Mouse (Mus musculus): ENCODE results near the gene Wap. TPM values are rescaled to one million over a fixed set of nuclear protein-coding genes. Genes with fewer than 3 reads are reported as not detected.

The Wap gene
- total RNA-seq, 2 experiments from 2014 or later: not detected

DNA sequence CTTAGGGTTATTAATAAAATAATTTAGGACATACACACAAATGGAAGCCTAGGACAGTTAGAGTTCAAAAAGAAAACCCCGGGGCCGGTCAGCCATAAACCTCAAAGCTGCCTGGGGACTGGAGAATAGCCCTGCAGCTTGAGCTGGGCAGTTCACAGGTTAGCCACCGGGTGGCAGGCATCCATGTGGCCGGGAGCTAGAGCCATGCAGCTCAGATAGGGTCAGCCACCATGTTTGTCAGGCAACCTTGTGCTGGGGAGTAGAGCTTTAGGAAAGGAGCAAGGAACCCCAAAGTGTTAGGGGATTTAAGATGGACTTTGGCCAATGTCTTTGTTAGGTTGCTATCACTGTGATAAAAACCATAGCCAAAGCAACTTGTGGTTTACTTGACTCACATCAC is 9.9 kb downstream of the Wap start:
- DNase-seq (ENCODE audit: low spot score in 2 of 2): peak in 1 of 2 experiments; percentile 22

DNA sequence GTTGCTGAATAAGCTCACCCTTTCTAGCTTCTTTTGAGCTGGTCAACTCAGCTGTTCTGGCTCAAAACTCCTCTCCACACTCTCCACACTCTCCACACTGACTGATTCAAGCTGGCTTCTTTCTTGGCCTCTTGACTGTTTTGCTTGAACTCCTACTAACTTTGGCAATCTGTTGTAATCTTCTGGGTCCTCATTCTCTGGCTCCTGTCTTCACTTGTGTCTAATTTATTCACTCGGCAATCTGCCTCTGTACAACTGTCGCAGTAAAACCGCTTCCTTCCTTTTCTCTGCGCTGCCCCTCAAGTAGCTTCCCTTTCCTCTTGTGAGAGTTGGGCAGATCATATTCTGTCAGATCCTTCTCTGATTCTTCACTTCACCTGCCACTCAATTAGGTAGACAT is 10.7 kb downstream of the Wap start:
- DNase-seq (ENCODE audit: low spot score in 2 of 2): no peak

DNA sequence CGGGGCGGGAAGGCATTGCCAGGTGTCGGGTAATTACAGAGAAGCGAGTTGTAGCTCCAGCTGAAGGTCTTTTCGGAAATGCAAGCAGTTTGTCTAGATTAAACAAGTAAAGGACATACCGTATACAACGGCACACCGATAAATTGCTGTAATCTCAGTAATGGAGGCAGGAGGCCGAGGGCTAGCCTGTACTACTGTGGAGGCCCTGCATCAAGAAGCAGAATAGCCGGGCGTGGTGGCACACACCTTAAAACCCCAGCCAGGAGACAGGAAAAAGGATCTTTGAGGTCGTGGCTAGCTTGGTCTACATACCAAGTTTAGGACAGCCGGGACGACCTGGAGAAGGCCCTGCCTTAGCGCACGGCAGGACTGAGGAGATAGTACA is 12.1 kb downstream of the Wap start:
- no peak for DNase-seq (ENCODE audit: low spot score in 2 of 2)

DNA sequence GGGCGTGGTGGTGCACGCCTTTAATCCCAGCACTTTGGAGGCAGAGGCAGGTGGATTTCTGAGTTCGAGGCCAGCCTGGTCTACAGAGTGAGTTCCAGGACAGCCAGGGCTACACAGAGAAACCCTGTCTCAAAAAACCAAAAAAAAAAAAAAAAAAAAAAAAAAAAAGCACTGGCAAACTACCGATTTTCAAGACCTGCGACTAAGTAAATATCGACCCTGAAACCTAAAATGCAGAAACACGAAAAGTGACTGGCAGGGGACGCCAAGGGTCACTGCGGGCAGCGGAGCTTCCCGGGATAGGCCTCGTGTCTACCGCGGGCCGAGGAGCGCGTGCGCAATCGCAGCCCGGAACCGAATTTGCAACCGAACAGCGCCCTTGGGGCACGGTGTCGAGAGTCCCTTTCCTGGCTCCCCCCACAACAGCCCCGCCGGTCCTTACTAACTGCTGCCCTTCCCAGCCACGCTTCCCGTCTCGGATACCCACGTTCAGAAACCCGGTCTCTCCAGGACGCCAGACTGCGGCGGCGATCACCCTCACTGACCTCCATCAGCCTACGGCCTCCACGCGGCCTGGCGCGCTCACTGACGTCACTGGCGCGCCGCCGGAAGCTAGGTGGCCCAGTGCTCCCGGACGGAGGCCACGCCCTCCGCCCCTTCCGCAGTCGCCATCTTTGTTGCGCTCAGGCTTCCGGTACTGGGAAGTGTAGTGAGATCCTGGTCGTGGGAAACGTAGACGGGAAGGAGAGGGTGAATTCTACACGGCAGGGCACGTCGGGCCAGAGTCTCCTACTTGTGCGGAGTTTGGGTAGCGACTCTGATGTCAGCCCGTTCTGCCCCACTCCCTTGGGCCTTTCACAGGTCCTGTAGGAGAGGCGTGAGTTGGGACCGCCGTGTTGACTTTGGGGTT is 12.7 kb downstream of the Wap start, which contains the start of gene Tbrg4:
TSS of gene Tbrg4 (minus strand) at position 590 of the 910 bp plus-strand sequence.
- peak; percentile 90 to 95 for DNase-seq (ENCODE audit: low spot score in 2 of 2)

DNA sequence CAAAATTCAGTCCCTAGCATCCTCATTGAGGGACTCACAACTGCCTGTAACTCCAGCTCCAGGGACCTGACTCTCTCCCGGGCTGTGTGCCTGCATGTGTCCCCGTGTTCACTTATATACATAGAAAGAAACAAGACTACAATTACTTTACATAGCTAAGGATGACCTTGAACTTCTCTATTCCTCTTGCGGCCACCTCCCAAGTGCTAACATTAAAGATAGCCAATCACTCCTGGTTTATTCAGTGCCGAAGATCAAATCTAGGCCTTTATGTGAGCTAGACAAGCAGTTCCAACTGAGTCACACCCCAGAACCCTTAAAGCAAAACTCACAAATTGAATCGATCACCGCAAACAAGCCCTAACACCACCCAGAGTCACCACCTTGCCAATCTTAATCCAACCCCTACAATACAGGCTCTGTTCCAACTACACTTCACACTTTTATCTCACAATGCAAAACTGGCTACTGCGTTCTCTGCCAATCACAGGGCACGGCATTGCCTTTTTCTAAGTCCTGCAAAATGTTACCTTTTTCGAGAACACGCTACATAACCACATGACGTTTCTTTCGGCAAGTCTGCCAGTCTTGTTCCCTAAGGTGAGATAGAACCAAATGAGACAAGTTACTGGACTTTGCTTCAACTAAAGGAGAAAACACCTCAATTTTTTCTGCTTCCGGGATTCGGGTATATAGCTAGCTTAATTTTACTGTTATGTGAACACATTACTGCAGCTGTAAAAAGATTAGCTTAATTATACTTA is 13.6 kb downstream of the Wap start:
- DNase-seq (ENCODE audit: low spot score in 2 of 2): no peak

DNA sequence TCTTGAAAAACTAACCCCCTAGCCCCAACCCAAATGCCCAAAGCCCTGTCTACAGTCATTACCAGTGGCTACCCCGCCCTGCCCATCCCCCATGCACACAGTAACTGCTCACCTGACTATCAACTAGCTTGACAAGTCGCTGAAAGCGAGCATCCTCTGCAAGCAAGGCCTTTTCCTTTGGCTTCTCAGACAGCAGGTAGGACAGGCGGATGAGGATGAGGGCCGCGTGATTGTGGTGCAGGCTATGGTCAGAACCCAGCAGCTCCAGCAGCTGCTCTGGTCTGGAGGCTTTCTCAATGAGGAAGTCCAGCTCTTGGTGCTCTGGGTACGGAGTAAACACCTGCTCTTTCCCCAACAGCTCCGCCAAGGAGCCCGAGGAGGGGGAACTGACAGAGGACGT is 14.7 kb downstream of the Wap start:
- no peak for DNase-seq (ENCODE audit: low spot score in 2 of 2)

DNA sequence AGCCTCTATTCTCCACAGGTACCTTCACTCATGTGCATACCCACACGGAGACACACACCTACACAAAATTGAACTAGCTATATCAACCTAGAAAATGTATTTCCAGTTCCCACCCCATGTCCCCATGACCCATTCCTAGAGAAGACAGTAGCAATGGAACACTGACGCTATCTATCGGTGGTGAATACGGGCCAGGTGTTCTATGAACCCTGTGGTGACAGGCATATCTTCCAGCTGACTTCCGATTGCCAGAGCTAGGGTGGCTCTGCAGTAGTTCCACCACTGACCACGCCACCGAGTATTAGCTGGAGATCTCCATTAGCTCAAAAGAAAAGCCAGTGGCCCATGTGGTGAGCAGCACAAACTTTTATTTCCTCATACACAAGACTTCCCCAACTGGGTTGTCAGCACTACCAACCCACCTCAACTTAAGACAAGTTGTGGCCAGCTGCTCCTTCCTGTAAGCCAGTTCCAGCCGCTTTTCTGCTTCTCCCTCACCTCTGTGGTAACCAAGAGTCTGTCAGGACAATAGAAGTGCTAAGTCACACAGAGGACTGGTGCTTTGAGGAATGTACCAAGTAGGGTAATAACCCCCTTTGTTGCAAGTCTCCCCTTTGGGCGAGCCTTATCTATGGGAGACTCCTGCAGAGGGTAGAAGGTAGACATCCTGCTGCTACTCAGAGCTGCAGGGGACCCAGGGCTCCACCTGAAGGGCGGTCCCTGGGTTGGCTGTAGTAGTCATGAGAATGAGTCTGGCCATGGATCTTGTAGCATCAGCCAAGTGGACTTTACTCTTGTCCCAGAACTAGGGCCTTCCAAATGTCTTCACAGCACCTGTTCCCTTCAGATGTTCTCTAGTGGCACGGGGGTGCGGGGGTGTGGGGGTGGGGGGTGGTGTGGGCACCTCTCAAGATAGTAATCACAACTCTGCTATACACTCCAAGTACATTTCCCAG is 22.9 kb downstream of the Wap start:
- DNase-seq (ENCODE audit: low spot score in 2 of 2): no peak

DNA sequence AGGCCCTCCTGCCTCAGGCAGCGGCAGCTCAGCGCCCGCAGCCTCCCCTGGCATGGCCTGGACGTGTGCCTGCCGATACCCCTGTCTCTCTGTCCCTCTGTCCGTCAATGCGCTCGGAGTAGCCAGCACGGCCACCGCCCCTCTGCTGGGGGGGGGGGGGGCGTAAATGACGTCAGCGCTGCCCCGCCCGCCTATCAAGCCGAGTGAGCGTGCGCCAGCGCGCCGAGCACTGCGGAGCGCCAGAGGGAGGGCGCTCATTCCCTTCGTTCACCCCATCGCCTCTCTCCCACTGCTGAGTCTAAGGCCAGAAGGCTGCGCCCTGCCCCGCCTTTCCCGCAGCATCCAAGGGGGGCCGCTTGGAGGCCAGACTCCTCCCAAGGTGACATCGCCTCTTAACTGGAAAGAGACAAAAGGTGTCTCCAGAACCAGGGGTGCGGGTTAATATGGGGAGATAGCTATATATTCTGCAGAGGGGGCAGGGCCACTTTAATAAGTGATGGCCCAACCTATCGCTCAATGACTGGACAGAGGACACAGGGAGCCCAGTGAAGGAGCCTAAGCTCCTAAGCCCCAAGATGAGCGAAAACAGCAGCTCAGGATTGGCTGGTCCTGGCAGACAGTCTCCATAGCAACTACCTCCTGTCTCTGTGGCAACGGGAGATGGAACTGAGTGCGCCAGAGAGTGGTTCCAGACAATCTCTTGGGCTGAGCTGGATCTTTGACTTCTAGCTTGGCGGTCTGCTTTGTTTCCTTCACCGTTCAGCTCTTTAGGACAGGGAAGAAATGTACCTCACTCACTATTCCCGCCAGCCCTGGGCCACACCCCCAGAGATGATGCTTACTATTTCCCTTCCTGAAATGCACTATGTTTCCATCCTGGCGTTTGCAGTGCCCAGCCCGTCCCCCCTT is 32.7 kb downstream of the Wap start, which contains the start of gene Nacad:
TSS of gene Nacad (minus strand) at position 563 of the 909 bp plus-strand sequence.
- peak; percentile 73 to 79 for DNase-seq (ENCODE audit: low spot score in 2 of 2)

DNA sequence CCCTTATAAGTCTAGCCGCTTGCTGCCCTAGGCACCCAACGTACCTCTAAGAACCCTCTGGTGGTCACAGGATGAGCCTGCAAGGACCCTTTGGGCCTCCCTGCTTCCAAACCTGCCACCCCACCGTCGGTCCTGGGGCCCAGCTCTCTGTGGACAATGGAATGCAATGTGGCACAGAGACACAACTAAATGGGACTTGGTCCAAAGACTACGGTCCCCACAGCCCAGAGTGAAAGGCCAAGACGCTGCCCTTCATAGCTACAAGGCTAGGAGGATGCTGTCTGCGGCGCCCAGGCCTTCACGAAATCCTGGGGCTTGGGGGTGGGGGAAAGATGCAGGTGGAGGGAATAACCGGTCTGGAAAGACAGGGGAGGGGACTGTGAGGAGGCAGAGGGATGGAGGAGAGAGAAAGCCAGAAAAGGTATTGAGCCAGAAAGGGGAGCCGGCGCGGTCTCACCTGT is 33.4 kb downstream of the Wap start:
- DNase-seq (ENCODE audit: low spot score in 2 of 2): no peak

DNA sequence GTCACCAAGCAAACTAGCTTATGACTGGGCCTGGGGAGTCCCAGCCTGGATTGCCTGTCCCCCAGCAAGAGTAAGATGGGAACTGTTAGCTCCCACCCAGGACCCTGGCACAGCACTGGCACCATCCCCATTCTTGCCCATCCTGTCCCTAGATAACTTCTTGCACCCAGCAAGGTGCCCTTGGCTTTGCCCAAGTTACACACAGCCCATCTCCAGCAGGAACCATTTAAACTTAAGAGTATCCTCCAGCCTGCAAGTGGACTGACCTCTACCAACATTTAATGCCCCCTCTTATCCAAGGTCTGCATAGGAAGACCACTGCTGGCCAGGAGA is 33.9 kb downstream of the Wap start:
- DNase-seq (ENCODE audit: low spot score in 2 of 2): no peak

DNA sequence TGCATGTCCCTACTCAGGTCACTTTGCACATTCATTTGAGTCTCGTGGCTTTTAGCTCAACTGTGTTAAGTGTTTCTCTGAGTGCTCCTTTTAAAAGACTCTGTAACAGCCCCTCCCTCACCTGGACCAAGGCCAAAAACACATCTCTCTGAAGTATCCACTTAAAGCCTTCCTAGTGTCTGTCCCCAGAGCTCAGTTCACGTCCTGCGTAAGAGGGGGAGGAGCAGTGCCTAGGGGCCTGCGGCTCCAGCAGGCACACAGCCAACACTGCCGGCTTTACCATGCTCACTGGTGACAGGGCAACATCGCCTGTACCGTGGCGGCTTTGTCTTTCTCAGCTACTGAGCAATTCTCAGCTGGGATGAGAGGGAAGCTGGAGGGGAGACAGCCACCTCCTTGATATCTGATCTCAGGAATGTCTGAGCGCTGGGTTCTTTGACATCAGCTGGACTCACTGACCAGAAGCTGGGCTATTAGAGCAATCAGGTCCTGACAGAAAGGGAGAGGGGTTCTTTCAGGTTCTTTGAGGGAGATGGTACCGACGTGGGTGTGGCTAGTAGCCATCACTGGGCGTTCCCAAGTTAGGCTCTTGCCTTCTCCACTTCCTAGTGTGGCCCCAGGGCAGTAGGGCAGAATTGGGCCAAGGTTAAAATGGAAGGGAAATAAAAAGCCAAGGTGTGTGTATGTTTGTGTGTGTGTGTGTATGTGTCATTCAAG is 34.4 kb downstream of the Wap start:
- peak; percentile 52 to 59 for DNase-seq (ENCODE audit: low spot score in 2 of 2)

DNA sequence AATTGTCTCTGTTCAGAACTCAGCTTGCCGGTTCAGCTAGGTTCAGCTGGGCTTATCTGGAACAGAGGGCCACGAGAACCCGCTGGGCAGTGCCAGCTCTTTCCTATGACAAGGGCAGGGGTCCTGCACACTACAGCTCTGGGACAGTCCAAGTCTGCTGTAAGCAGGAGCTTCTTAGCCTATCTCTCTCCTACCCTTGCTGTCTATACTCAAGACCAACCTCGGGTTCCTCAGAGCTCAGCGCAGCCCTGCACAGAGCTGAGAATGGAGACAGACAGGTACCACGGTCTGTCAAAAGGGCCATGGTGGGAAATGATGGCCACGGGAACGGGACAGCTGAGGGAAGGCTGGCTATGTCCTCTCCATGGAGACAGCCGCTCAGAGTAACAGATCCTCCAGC is 35.2 kb downstream of the Wap start:
- DNase-seq (ENCODE audit: low spot score in 2 of 2): no peak

DNA sequence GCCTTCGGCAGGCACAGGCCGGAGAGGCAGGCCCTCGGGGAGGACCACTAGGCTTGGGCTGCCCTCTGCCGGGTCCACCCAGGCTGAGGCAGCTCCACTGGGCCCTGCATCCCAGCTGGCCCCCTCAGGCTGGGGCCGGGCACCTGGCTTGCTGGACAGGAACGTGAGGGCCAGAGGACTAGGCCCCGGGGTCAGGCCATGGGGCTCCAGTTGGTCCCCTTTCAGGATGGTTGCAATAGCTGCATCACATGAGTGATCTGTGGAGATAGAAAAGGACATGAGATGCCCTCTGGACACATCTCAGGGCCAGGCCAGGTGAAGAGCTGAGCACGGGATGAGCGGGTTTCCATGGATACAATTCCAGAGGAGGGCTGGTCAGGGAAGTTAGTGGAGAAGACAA is 35.8 kb downstream of the Wap start:
- no peak for DNase-seq (ENCODE audit: low spot score in 2 of 2)

DNA sequence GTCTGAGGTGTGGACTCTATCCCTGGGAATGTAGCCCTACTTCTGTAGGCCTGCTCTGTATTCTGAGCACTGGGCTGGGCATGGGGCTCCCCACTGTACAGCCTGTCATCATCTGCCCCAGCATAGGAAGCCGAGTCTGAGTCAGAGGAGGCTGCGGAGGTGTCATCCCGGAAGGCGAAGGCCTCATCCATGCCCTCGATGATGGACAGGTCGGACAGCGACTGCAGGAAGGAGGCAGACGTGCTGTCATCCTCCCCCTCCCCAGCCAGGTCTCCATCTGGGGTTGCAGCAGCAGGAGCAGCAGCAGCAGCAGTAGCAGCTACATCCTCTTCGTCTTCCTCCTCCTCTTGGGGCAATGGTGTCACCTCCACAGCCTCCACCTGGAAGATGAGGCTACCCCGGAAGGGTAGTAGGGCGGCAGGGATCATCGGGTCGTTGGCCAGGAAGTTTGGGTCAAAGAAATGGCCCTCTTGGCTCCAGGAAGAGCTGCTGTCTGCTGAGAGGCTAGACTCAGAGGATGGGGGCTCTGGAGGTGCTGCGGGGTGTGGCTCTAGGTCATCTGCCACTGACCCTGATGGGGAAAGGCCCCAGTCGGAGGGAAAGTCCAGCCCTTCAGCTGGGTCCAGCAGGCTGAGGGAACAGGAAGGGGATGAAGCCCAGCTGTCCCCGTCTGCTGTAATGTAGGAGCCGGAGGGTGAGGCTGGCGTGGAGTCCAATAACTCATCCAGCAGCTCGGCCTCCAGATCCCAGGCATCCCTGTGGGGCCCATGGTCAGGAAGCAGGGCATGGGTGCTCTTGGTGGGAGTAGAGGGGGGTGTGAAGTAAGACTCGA is 36.6 kb downstream of the Wap start:
- DNase-seq (ENCODE audit: low spot score in 2 of 2): no peak

DNA sequence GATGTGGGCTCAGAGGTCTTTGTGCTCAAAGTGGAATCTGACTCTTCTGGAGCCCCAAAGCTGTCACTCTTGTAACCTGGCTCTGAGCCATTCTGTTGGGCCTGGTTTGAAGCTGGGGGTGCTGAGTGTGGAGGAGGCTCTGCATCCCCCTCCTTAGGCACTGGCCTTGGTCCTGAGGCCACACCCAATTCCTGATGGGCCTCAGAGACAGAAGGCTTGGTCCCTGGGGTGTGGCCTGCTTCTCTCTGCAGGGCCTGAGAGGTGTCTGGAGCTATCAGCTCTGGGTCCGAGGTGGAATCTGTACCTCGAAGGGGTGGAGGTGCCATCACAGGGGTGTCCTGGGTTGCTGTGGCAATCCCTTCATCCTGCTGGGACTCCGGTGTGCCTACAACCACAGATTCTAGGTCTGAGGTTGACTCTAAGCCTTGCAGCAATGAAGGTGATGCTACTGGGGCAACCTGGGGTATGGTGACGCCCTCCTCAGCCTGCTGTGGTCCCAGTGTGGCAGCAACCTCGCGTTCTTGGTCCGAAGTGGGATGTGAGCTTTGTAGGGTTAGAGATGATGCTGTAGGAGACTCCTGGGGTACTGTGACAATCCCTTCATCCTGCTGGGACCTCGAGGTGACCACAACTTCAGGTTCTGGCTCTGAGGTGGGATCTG is 38.0 kb downstream of the Wap start:
- DNase-seq (ENCODE audit: low spot score in 2 of 2): no peak

DNA sequence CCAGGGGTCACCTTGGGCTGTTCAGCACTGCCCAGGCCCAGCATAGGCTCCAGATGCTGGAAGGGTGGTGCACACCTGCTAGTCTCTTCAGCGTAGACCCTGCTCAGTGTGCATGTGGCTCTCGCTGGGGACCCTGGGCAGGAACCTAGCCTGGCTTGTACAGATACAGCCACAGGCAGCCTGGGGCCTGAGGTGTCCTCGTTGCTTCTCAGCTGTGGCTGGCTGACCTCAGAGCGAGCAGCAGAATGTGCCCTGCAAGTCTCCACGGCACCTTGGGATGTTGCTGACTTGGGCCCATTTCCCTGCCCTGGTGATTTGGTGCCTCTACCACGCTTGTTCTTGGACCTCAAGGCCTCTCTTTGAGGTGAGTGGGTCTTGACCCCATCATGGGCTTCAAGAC is 38.6 kb downstream of the Wap start:
- DNase-seq (ENCODE audit: low spot score in 2 of 2): no peak

DNA sequence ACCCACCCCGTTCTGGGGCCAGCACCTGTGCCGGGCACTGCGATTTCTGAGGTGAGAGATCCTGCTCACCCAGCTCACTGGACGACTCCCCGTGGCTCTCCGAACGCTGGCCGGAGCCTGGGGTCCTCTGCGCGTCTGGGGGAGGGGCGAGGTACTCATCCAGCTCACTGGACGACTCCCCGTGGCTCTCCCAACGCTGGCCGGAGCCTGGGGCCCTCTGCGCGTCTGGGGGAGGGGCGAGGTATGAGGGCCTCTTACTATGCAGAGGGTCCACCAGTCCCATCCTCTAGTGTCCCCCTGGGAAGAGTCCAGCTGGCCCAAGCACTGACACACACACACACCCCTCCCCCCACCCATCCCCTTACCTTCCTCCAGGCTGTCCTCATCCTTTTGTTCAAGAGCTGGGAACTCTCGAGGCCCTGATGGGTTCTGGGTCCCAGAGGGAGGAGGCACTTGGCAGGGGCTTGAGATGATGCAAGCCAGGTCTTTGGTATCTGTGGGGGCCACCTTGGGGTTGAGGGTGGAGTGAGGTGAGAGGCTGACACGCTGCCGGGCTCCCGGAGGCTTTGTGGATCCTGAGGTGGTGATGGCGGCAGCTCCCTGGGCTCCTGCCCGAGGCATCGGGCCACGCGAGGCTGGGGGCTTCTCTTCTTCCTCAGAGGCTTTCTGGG is 39.3 kb downstream of the Wap start:
- DNase-seq (ENCODE audit: low spot score in 2 of 2): peak in 1 of 2 experiments; percentile 14

Data from left cerebral cortex, adult 18-20 months (tissue).